Mouse (Mus musculus) neutrophil, adult 5-6 weeks (primary cell): ENCODE measurements around the gene Catsperz. TPM values are rescaled to one million over a fixed set of nuclear protein-coding genes. Genes with fewer than 3 reads are reported as not detected.
"Not testable (repeated sequence)": the region's sequence is repeated elsewhere in the genome, so short reads cannot be mapped to it uniquely, and the experiment has no call there.

Experiments used
- ATAC-seq: fragments of 151-379, 151-347 bp; 2 replicates; pipeline ENCODE4 v1.8.0; 2017; ENCODE audit warnings: mild to moderate bottlenecking, moderate TSS enrichment; ENCODE audit not compliant: insufficient number of reproducible peaks, poor library complexity, low FRiP score, severe bottlenecking; ENCODE audit errors: extremely low read depth
- total RNA-seq: library from RNA; stranded (forward); fragments of 200-1000 nt; gene quantifications from 2 replicates; pipeline ENCODE4 v1.2.3, GENCODE M21; 2017

The Catsperz gene
- total RNA-seq, 1 experiment from 2014 or later: not detected

- ATAC-seq: no peak
Measured at GRCm38 (mm10) chr19:6912205-6912970, 12.8 kb downstream of the Catsperz start.

- ATAC-seq: no peak
Measured at GRCm38 (mm10) chr19:6911101-6912074, 13.8 kb downstream of the Catsperz start.

- not testable (repeated sequence) for ATAC-seq
Measured at GRCm38 (mm10) chr19:6910306-6910705, 14.9 kb downstream of the Catsperz start.

- peak; percentile 74 for ATAC-seq
Measured at GRCm38 (mm10) chr19:6909507-6910289, 15.5 kb downstream of the Catsperz start, which contains the start of the genes Trmt112 and Prdx5. TSS of gene Trmt112 (plus strand) at chr19:6909698. TSS of gene Prdx5 (minus strand) at chr19:6910106.

- no peak for ATAC-seq
Measured at GRCm38 (mm10) chr19:6909021-6909420, 16.2 kb downstream of the Catsperz start.

GRCm38 (mm10) chr19:6907811-6908540 is 17.2 kb downstream of the Catsperz start:
- ATAC-seq: no peak

GRCm38 (mm10) chr19:6907094-6907493 is 18.1 kb downstream of the Catsperz start:
- ATAC-seq: no peak

GRCm38 (mm10) chr19:6906199-6906598 is 19.0 kb downstream of the Catsperz start:
- ATAC-seq: no peak

GRCm38 (mm10) chr19:6905498-6906159 is 19.6 kb downstream of the Catsperz start:
- ATAC-seq: no peak

- no peak for ATAC-seq
Measured at GRCm38 (mm10) chr19:6904846-6905245, 20.3 kb downstream of the Catsperz start.

GRCm38 (mm10) chr19:6903031-6903430 is 22.1 kb downstream of the Catsperz start:
- ATAC-seq: no peak

- ATAC-seq: no peak
Measured at GRCm38 (mm10) chr19:6899641-6900040, 25.5 kb downstream of the Catsperz start.

GRCm38 (mm10) chr19:6895608-6896305 is 29.4 kb downstream of the Catsperz start:
- ATAC-seq: not testable (repeated sequence)

- no peak for ATAC-seq
Measured at GRCm38 (mm10) chr19:6893731-6894451, 31.3 kb downstream of the Catsperz start.

- ATAC-seq: no peak
Measured at GRCm38 (mm10) chr19:6892512-6892911, 32.7 kb downstream of the Catsperz start.

- no peak for ATAC-seq
Measured at GRCm38 (mm10) chr19:6877965-6878364, 47.2 kb downstream of the Catsperz start.

GRCm38 (mm10) chr19:6876799-6877198 is 48.4 kb downstream of the Catsperz start:
- ATAC-seq: no peak
